Mouse (Mus musculus): Measurements from ENCODE around the gene Wdr60.

The Wdr60 gene

DNA sequence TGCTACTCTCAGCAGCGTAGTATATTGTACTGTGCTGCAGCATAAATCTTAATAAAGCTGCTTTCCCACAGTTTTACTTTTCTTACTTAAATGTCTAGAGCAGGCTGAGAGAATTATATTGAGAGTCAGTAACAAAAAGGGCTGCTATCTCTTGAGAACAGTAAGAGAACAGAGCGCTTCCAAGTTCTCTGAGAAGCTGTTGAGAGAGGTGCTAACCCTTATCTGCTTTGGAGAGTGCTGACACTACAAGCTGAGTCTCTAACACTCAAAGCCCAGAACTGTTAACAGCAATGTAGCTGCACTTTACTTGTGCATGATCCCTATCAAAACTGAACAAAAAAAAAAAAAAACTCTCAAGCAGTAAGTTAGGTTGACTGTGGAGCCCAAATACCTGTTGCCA, 2.5 kb upstream of the Wdr60 start:
- DNase-seq (ENCODE audit: low spot score): no peak

DNA sequence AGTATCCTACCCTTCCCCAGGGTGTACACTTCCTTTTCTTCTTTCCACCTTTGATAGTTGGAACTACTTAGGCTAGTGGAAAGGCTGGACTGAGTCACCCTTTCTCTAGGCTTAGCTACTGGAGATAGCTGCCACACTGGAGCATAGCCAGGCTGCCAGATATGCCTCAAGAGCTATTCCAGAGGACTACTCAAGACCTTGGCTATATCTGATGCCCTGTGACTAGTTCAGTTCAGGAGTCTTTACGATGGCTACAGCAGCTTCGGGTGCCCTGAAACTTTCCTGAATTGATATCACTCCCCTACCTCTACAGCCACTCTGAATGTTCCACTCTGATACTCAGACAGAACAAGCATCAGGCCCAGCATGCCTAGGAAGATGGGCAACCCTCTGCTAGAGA, 1.9 kb upstream of the Wdr60 start:
- peak; percentile 8 for DNase-seq (ENCODE audit: low spot score)

DNA sequence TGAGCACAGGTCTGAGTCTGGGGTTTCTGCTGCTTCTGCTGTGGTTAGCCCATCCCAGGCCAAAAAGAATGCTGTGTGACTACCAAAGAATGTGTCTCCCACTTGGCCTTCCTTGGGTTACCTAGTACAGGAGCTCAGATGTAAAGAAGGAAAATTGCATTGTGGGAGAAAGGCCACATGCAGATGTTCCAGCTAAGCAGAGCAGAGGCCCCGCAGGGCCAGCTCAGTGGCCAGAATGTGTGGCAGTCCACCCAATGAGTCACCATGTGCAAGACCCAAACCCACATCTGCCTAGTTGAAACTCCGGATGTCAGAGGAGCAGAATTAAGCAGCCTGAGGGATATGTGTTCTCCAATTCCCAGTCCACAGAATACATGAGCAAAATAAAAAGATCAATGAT, 4.5 kb downstream of the Wdr60 start:
- DNase-seq (ENCODE audit: low spot score): no peak

DNA sequence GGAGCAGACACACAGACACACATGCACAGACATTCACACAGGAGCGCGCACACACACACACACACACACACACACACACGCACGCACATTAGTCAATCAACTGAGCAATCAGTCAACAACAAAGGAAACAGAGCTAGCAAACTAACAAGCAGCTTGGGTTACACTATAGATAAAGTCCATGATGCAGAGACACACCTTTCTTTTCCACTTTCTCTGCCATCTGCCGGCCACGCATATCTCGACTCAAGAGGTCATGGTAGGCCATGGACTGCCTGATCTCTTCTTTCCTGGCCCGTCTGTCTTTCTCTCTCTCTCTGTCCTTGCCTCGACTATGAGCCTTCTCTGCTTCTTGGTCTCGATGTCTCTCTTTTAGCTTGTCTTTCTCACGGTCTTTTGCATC, 7.2 kb downstream of the Wdr60 start:
- no peak for DNase-seq (ENCODE audit: low spot score)

DNA sequence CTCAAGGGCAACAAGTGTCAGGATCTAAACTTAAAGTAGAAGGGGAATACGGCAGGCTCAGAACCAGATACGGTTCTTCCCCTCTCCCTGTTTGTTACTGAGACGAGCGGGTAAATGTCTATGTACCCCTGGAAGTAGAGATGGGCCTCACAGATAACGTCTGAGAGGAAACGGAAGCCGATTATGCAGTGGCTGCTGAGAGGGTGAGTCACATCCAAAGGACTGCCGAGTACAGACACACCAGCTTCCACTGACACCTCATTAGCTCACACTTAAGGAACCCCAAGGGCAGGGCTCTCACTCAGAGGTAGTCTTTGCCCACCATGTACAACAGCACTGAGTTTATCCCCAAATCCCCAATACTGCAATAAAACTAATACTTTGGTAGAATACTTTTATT, 8.2 kb downstream of the Wdr60 start:
- no peak for DNase-seq (ENCODE audit: low spot score)

DNA sequence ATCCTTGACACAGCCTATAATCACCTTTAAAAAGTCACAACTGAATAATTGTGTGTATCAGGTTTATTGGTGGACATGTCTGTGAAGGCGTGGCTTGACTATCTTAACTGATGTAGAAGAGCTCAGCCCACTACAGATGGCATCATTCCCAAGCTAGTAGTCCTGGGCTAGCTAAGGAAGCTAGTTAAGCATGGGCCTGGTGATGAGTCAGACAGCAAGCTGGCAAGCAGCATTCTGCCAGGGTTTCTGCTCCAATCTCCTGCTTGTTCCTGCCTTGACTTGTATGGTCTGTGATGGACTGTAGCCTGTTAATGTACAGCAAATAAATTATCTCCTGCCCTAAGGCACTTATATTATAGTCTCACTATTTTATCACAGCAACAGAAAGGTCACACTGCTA, 18.2 kb downstream of the Wdr60 start:
- DNase-seq (ENCODE audit: low spot score): peak; percentile 9

DNA sequence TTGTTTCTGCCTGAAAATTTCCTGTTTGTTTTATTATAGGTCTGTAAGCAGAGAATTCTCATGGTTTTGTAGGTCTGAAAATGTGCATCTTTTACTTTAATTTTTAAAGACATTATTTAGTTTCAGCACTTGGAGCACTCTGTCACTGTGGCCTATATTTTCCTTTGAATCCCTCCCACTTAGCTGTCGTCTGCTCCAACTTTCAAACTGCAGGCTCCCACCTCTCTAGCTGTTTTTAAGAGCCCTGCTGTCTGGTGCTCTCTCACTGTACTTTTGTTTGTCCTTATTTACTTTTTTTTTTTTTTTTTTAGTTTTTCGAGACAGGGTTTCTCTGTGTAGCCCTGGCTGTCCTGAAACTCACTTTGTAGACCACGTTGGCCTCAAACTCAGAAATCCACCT, 24.0 kb downstream of the Wdr60 start:
- no peak for DNase-seq (ENCODE audit: low spot score)

DNA sequence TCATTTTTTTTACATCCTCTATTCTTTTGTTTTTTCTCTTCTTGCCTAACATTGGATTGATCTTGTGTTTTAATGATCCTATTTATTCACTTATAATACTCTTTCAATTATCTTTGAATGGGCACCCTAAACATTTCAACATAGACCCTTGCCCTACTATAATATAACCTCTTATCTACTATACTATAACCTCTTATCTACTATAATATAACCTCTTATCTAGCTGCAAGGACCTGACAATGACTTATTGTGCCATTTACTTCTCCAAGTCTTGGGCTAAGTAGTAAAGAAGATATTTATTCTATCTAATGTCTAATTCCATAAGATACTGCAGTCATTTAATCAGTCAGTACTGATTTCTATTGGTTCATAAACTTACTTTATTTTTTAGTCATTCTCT, 24.5 kb downstream of the Wdr60 start:
- DNase-seq (ENCODE audit: low spot score): no peak

DNA sequence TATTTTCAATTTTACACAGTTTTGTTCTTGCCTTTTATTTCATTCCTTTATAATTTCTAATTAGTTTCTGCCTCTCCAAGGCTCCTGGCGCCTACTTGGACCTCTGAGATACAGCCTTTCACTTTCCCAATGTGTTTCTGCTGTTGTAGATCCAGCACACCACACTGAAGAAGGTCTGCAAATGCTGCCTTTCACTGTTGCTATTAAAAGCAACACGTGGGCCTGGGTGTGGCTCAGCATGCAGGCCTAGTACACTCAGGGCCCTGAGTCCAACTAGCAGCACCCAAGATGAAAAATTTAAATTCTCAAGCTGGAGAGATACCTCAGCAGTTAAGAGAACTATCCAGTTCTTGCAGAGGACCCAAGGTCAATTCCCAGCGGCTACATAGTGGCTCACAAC, 26.2 kb downstream of the Wdr60 start:
- no peak for DNase-seq (ENCODE audit: low spot score)

DNA sequence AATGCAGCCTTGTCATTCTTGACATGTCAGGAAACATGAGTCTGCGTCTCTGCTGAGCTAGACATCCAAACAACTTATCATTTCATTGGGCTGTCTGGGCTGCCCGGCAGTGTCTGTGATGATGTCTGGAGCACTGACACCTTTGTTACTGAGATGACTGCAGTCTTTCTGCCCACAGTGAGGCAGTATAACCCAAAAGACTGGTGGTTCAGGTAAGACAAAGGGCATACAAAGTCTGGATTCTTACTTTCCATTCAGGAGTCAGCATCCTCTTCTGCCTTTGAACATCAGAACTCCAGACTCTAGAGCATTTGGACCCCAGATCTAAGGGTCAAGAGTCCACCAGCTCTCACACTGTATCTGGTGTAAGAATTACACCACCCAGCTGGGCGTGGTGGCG, 27.5 kb downstream of the Wdr60 start:
- no peak for DNase-seq (ENCODE audit: low spot score)

DNA sequence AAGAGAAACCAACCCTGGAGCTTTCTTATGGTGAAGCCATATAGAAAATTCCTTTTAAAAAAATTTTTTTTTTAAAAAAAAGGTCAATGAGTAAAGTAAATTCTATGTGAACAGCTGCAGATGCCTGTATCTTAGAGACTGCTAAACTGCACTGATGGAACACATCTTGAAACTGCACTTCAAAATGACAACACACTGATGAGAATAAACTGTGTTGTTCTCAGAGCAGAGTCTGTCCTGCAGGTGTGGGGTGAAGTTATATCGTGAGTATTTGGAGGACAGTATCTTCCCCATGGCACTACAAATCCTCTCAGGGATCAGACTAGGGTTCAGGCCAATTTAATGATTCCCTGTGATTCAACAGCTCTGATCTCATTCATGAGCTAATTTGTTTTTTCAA, 30.8 kb downstream of the Wdr60 start:
- DNase-seq (ENCODE audit: low spot score): no peak

DNA sequence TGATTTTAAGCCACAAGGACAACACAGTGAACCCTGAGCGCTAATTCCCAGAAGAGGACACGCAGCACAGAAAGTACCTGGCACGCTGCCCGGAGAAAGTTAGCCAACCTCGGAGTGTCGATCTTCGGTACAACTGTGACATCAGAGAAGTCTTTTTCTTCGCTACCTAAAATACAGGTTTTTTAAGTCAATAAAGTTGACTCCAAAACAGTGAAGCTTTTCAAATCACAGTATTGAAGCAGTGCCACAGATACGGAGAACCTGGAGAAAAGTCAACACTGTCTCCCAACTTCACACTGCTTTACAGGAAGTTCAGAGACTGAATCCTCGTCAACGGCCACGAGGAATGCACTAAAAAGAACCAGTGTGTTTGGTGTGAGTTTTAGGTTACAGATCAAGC, 31.2 kb downstream of the Wdr60 start:
- peak; percentile 21 for DNase-seq (ENCODE audit: low spot score)

DNA sequence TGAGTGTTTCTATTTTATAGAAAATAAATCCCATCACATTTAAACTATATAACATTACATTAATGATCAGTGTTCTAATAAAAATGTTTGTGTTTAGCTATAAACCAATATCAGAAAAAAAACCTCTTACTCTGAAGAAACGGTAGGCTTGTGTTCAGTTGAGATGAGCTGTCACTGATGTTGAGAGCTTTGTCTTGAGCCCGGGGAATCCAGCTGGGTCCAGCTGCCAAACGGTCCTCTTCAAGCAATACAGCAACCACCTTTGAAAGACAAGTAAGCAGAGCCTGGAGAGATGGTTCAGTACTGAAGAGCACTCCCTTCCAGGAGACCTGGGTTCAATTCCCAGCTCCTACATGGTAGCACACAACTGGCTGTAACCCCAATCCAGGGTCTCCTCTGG, 33.4 kb downstream of the Wdr60 start:
- no peak for DNase-seq (ENCODE audit: low spot score)

DNA sequence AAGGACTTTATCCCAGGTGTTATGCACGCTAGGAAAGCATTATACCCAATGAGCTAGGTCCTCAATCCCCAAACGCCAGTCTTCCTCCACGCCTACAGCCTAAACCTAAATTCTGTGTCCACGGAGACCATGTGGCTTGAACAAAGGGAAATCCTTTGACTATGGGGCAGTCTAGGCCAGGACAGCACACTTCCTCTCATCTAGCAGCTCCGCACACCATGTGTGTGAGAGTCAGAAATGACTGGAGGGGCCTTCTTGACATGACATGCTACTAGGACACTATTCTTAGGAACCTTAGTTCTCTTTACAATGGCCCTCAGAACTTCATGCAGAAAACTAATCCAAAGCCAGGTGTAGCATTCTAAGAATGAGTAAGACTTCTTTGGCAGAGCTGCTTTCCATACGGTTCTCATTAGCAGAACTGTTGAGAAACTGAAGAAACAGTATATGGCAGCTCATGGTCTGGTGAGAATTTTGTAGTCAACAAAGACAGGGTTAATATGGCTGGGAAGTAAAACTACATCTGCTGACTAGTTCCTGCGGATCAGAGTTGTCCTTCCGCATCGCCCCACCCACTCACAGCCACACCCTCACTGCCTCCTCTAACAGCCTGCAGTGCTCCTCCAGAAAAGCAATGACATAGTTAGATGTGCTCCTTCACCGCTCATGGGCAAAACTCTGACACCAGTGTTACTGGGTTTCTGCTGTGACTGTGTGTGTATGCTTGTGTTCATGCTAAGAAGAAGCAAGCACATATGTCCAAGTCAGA, 36.3 kb downstream of the Wdr60 start:
- DNase-seq (ENCODE audit: low spot score): no peak

DNA sequence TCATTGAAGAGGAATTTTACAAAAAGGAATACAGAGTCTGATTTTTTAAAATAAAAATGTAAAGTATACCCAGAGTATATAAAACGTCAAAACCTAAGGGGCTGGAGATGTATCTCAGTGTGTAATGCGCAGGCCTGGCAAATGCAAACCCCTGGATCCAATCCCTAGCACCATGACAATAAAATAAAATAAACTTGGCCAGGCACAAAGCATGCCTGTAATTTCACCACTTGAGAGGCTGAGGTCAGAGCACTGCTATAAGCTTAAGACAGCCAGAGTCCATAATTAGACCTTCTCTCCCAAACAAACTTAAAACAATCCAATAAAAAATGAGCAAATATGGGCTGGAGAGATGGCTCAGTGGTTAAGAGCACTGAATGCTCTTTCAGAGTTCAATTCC, 39.7 kb downstream of the Wdr60 start:
- DNase-seq (ENCODE audit: low spot score): no peak

DNA sequence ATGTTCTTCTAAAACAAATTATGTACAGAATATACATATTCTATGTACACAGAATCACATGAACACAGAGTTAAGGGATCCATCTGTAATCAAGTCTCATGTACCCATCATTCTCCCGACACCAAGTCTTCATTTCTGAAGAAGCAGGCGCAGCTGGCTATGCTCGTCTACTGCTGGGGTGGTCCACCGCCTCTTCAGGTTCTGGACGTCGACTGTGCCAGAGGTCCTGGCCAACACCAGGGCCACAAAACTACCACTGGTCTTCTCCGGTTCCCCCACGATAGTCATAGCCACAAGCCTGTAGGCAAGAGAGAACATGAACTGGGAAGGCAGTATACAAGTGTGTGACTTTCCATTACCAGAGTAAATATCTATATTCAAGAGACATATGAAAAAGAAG, 55.3 kb downstream of the Wdr60 start:
- DNase-seq (ENCODE audit: low spot score): no peak

DNA sequence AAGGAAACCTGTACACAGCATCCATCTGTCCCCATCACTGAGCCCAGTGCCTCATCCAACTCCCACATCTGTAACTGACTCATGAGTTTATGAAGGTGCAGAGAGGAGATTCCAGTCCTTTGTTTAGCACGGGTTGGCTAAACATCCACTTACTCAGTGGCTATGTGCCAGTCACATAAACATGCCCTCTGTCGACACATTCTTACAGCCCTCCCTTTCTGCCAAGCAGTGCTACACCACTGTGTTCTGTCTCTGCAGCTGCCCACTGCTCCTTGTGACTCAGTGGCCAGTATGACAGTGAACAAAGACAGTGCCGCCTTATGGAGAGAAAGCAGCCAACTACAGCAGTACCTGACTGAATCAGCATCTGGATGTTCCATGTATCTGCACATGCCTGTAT, 57.1 kb downstream of the Wdr60 start:
- no peak for DNase-seq (ENCODE audit: low spot score)

DNA sequence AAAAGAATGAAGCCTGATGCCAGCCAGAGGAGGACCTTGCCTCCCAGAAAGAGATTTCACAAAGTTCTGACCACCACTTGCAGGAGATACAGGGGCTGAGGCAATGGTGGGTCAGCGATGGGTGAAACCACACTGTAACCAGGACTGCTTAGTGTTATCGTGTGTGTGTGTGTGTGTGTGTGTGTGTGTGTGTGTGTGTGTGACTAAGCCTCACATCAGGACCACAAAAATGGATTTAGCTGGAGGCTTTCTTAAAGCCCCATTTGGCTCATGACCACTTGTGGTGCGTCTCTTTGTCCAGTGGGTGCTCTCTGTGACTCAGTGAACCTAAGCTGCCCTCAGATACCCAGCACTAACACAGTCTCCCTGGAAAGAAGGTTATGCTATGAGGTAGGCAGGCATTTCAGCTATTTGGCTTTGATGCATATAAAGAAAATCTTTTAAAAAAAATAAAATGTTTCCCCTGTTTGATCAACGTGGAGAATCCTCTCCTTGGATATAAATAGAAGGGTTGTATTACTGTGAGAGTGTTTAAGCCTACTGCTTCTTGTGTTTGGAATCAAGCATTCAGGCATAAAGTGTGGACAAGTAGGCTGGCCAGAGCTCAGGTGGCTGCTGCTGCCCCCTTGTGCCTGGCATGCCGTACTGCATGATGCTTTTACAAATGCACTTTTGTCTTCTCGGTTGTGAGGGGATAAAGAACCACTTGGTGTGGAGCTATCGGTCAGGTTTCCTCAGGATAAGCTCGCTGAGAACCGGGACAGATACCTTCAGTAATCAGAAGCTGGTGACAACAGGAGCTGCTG, 60.4 kb downstream of the Wdr60 start:
- DNase-seq (ENCODE audit: low spot score): peak; percentile 27

DNA sequence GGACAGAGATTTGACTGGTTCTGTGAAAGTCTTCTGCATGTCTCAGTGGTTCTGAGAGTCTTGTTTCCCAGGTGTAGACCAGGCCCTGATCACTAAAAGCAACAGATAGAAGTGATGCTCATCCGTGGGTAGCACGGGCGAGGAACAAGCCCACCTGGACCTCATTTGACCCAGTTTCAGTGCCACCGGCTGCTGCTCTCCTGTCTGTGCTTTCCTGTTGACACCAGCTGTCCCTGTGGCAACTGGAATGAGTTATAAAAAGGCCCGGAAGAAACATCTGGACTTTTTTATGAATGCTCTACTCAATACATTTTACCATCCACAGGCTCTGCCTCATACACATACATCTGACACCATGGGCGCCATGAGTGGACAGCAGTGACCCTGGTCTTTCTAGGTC, 64.0 kb downstream of the Wdr60 start:
- DNase-seq (ENCODE audit: low spot score): no peak

DNA sequence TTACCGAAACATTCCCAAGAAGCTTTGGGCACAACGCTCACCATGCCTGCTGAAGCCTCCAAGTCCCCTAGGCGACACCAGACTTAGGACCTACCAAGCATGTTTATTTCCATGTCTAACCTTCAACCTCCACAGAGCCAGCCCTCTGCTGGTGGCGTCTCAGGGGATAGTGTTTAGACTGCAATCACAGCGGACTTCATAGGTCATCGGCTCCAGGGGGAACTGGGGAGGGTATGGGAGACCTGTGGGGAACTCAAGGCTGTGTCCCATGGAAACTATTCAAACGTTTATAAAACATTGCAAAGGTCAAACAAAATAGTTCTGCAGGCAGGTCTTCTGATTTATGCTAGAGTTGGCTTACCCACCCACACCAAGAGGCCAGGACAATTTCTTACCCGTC, 66.6 kb downstream of the Wdr60 start:
- no peak for DNase-seq (ENCODE audit: low spot score)

DNA sequence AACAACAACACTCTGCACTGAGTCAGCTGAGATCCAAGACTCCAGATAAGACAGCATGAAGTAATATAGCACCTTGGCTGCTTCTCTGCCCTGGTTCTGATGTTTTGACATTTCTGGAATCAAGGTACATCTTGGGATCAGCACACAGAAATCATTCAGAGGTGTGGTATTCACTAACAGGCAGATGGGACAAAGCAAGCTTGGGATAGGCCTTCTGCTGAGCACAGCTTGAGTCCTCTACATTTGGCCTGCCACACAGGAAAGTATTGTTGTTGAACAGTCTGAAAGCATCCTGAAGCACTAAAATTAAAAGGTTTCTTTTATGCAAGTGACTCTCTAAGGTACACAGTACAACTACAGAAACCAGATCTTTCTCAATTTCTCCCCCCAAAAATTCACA, 68.2 kb downstream of the Wdr60 start:
- DNase-seq (ENCODE audit: low spot score): no peak

DNA sequence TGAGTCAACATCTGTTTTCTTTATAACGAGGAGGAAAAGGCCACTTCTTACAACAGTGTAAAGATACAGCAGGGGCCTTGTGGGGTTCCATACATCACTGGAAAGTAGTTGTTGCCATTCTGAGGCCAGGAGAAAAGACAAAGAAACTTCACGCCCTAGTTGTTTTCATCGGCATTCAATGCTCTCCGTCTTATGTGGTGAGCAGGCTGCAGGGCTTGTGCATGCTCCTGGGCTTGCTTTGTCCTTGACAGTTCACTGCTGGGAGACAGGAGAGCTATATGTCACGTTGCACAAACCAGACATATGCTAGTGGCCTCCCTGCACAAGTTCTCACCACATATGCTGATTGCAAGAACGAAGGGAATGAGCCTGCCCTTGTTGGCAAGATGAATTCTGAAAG, 68.9 kb downstream of the Wdr60 start:
- no peak for DNase-seq (ENCODE audit: low spot score)

DNA sequence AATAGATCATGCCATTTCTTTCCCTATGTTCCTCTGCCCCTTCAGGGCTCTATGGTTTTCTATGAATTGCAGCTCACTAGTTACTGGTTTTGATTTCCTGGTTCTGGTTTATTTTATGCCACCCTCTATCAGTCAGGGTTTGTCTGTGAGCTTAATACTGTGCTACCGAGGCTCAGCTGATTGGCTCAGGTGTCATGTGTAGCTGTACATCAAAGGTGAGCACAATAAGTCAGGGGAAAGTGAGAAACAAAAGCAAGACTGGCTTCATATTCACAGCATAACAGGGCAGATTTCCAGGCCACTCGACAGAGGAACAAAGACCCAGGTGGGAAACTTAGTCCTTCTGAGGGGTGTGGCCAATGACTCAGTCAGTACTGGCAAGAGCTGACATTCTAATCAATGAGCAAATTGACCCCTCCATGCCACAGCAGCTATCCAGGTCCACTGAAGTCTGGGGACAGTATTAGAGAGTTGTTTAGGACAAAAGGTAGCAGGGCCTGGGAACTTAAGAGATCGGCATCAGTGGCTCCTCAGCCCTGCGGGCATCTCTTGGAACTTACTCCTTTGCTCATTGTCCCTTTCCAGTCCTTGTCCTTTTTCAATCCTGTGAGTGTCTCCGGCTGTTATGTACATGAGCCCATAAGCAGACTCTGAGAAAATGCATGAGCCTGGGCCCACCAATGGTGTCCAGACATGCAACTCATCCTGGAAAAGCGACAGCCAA, 79.4 kb downstream of the Wdr60 start:
- DNase-seq (ENCODE audit: low spot score): no peak

Data from MN1 (cell line).